Mouse (Mus musculus): ENCODE measurements around the gene Pi4k2b. TPM values are rescaled to one million over a fixed set of nuclear protein-coding genes. Genes with fewer than 3 reads are reported as not detected.

Pi4k2b gene
- polyA plus RNA-seq, 1 experiment from 2014 or later, result 34.6 TPM

DNA sequence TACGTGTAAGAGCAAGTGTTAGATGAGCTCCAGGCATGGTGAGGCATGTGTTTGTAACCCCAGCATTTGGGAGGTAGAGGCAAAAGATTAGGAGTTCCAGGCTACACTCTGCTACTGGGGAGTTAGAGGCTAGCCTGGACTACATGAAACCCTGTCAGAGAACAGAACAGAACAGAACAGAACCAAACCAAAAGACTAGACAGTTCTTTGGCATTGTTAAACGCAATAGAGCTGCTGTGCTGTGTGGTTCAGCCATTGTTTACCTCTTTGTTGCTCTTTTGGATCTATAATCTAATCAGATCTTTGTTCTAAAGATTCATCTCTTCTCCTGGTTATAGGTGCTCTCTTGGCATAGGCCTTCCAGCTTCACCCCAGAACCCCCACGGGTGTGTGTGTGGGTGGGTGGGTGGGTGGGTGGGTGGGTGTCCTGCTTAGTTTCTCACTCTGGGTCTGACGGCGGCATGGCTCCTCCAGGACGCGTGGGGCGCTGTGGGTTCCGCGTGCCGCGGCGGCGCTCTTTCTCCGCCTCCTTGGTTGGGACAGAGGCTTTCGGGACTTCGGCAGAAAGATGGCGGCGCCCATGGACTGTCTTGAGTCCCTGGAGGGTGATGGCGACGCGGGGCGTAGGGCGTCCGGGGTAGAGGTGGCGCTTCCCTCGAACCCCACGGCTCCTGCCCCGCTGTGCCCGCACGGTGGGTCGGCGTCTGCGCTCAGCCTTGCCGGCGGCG, 41.3 kb downstream of the Pi4k2b start:
- Histone ChIP-seq H3K4me2 (peak overlapping the region; percentile 70), H3K4me3 (ENCODE audit: low read depth, low read length) (peak overlapping the region; percentile 82), H3K27me3 (ENCODE audit: insufficient read depth, low read length) (no peaks in the 10 kb centered on the region), H3K9ac (peak overlapping the region; percentile 83), H3K9me3 (ENCODE audit: low read depth, low read length) (no peaks in the 10 kb centered on the region), H3K27ac (ENCODE audit: low read depth) (peak overlapping the region; percentile 69), H3K36me3 (ENCODE audit: insufficient read depth) (peaks cover 6% of the 10 kb centered on the region), H3K4me1 (ENCODE audit: insufficient read depth) (no peaks in the 10 kb centered on the region)
- peak; percentile 93 for DNase-seq
- 5% methylated on average over 37 of the region's 37 CpGs for WGBS
- peak; percentile 78 for TF ChIP-seq CTCF (IDR thresholded peaks at IDR 0.05; ENCODE audit: low read depth)
- ATAC-seq (ENCODE audit: insufficient read depth), result peak; percentile 98

DNA sequence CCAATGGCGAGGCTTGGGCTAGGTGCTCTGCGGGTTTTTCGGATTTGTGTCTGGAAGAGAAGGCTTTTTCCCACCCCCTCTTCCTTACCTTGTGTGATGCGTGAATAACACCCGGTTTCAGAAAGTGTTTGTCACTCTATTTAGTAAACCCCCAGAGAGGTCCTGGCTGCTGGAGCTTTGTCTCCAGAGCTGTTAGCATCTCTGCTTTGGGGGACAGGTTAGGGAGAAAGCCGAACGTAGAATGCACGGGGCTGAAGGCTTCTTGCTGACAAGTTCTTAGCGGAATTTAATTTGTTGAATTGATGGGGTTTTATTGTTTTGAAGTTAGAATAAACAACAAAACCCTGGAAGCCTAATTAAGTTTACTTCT, 41.9 kb downstream of the Pi4k2b start:
- Histone ChIP-seq H3K27ac (ENCODE audit: low read depth) (peak overlapping the region; percentile 69), H3K4me1 (ENCODE audit: insufficient read depth) (no peaks in the 10 kb centered on the region), H3K4me2 (peak overlapping the region; percentile 70), H3K36me3 (ENCODE audit: insufficient read depth) (peaks cover 12% of the 10 kb centered on the region), H3K9me3 (ENCODE audit: low read depth, low read length) (no peaks in the 10 kb centered on the region), H3K27me3 (ENCODE audit: insufficient read depth, low read length) (no peaks in the 10 kb centered on the region), H3K4me3 (ENCODE audit: low read depth, low read length) (peak overlapping the region; percentile 82), H3K9ac (peak overlapping the region; percentile 83)
- DNase-seq (peak; percentile 55), ATAC-seq (ENCODE audit: insufficient read depth) (no peak; the same call in 1 of the 2 replicates)
- under 1% methylated on average over 9 of the region's 9 CpGs for WGBS
- TF ChIP-seq CTCF (IDR thresholded peaks at IDR 0.05; ENCODE audit: low read depth), result no peak

DNA sequence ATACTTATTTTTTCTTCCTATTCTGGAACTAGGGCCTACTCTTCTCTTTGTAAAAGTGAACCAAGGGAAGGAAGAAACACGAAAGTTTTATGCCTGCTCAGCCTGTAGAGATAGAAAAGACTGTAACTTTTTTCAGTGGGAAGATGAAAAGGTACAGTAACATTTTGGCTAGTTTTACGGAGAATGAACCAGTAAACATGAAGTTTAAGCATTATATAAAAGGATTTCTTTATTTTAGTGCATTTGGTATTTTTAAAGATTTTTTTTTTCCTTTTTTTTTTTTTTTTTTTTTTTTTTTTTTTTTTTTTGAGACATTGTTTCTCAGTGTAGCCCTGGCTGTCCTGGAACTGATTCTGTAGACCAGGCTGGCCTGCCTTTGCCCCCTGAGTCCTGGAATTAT, 42.6 kb downstream of the Pi4k2b start:
- peak overlapping the region; percentile 82 for H3K4me3 ChIP-seq (ENCODE audit: low read depth, low read length)
- TF ChIP-seq CTCF (IDR thresholded peaks at IDR 0.05; ENCODE audit: low read depth), result no peak
- no peak for ATAC-seq (ENCODE audit: insufficient read depth)

DNA sequence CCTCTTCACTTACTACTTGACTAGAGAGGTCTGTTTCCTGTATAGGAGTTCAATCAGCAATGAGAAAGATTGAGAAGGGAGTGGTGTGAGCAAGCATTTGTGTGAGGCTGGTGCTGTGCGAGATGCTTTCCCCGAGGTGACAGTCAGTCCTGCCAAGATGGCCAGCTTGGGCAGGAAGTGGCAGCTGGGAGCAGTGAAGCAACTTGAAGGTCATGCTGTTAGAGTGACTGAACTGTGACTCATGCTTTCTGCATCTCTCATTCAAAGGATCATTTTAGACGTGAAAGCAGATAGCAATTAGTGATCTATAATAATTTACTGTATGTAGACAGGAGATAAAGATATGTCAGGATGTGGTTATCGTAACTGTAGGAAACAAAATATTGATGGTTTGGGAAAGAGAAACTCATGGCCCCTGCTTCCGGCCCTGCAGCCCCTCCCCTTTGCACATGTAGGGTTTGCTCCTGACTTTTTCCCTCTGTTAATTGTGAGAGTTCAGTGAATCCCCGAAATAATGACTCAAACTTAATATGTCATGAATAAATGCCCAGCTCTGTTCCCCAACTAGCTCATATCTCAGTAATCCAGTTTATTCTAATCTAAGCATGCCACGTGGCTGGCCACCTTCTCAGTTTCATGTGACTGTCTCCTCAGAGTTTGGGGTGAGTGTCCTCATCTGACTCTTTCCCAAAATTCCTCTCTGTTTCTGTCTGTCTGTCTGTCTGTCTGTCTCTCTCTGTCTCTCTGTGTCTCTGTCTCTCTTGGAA, 45.4 kb downstream of the Pi4k2b start:
- peaks cover 17% of the 10 kb centered on the region for H3K36me3 ChIP-seq (ENCODE audit: insufficient read depth)
- ATAC-seq (ENCODE audit: insufficient read depth), result no peak
- H3K27me3 ChIP-seq (ENCODE audit: insufficient read depth, low read length), result no peaks in the 10 kb centered on the region
- 75% methylated on average over 7 of the region's 7 CpGs for WGBS
- no peak overlapping the region for H3K27ac ChIP-seq (ENCODE audit: low read depth)
- TF ChIP-seq CTCF (IDR thresholded peaks at IDR 0.05; ENCODE audit: low read depth), result no peak
- no peak for DNase-seq
- H3K9me3 ChIP-seq (ENCODE audit: low read depth, low read length), result no peaks in the 10 kb centered on the region
- H3K9ac ChIP-seq, result no peak overlapping the region
- H3K4me1 ChIP-seq (ENCODE audit: insufficient read depth), result no peaks in the 10 kb centered on the region
- H3K4me3 ChIP-seq (ENCODE audit: low read depth, low read length), result no peak overlapping the region
- no peak overlapping the region for H3K4me2 ChIP-seq

More for the DNA sequence above, 42.6 kb downstream of the Pi4k2b start:
- Histone ChIP-seq H3K27ac (ENCODE audit: low read depth) (no peak overlapping the region), H3K9ac (no peak overlapping the region), H3K4me1 (ENCODE audit: insufficient read depth) (no peaks in the 10 kb centered on the region), H3K27me3 (ENCODE audit: insufficient read depth, low read length) (no peaks in the 10 kb centered on the region), H3K4me2 (peak overlapping the region; percentile 70), H3K36me3 (ENCODE audit: insufficient read depth) (peaks cover 15% of the 10 kb centered on the region), H3K9me3 (ENCODE audit: low read depth, low read length) (no peaks in the 10 kb centered on the region)
- WGBS, result 70% methylated on average over 2 of the region's 2 CpGs
- DNase-seq, result peak; percentile 5

DNA sequence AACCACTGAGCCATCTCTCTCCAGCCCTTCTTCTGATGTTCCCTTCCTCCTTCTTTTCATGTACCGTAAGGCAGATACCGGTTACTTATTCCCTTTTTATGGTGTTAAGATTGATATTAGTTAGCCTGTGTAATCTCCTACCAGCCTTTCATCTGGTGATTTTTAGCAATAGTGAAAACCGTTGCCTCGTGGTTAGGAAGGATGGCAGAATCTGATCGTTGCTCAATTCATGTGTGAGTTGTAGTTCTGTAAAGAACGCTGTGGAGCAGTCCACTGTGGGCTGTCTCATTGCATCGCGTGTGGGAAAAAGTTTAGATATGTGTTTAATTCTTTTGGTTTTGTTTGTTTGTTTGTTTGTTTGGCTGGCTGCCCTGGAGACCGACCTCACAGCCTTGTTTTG, 51.9 kb downstream of the Pi4k2b start:
- Histone ChIP-seq H3K9ac (no peak overlapping the region), H3K4me3 (ENCODE audit: low read depth, low read length) (no peak overlapping the region), H3K36me3 (ENCODE audit: insufficient read depth) (peaks cover 32% of the 10 kb centered on the region), H3K4me1 (ENCODE audit: insufficient read depth) (no peaks in the 10 kb centered on the region), H3K4me2 (no peak overlapping the region), H3K9me3 (ENCODE audit: low read depth, low read length) (no peaks in the 10 kb centered on the region), H3K27ac (ENCODE audit: low read depth) (no peak overlapping the region), H3K27me3 (ENCODE audit: insufficient read depth, low read length) (no peaks in the 10 kb centered on the region)
- ATAC-seq (ENCODE audit: insufficient read depth) (no peak), DNase-seq (no peak)
- 88% methylated on average over 9 of the region's 9 CpGs for WGBS
- TF ChIP-seq CTCF (IDR thresholded peaks at IDR 0.05; ENCODE audit: low read depth), result no peak

GRCm38 (mm10) chr5:52794109-52794508, 52.7 kb downstream of the Pi4k2b start:
- peaks cover 33% of the 10 kb centered on the region for H3K36me3 ChIP-seq (ENCODE audit: insufficient read depth)
- no peak overlapping the region for H3K4me3 ChIP-seq (ENCODE audit: low read depth, low read length)
- no peak overlapping the region for H3K4me2 ChIP-seq
- H3K4me1 ChIP-seq (ENCODE audit: insufficient read depth), result no peaks in the 10 kb centered on the region
- ATAC-seq (ENCODE audit: insufficient read depth) (no peak), DNase-seq (no peak)
- no peak overlapping the region for H3K9ac ChIP-seq
- TF ChIP-seq CTCF (IDR thresholded peaks at IDR 0.05; ENCODE audit: low read depth), result no peak
- H3K9me3 ChIP-seq (ENCODE audit: low read depth, low read length), result no peaks in the 10 kb centered on the region
- H3K27me3 ChIP-seq (ENCODE audit: insufficient read depth, low read length), result no peaks in the 10 kb centered on the region
- 89% methylated on average over 9 of the region's 9 CpGs for WGBS
- no peak overlapping the region for H3K27ac ChIP-seq (ENCODE audit: low read depth)

- 87% methylated on average over 12 of the region's 12 CpGs for WGBS
- H3K36me3 ChIP-seq (ENCODE audit: insufficient read depth), result peaks cover 31% of the 10 kb centered on the region
- DNase-seq, result no peak
Observed at GRCm38 (mm10) chr5:52799274-52799985, 58.1 kb downstream of the Pi4k2b start.

More at GRCm38 (mm10) chr5:52799274-52799985, 58.1 kb downstream of the Pi4k2b start:
- Histone ChIP-seq H3K4me1 (ENCODE audit: insufficient read depth) (no peaks in the 10 kb centered on the region), H3K9ac (no peak overlapping the region), H3K27ac (ENCODE audit: low read depth) (no peak overlapping the region), H3K4me3 (ENCODE audit: low read depth, low read length) (no peak overlapping the region), H3K9me3 (ENCODE audit: low read depth, low read length) (no peaks in the 10 kb centered on the region), H3K4me2 (no peak overlapping the region), H3K27me3 (ENCODE audit: insufficient read depth, low read length) (no peaks in the 10 kb centered on the region)
- no peak for TF ChIP-seq CTCF (IDR thresholded peaks at IDR 0.05; ENCODE audit: low read depth)
- no peak for ATAC-seq (ENCODE audit: insufficient read depth)
